Mouse (Mus musculus) adrenal gland, postnatal 10 days (tissue): Measurements from ENCODE around the gene Smg9. TPM values are rescaled to one million over a fixed set of nuclear protein-coding genes. Genes with fewer than 3 reads are reported as not detected.
A peak's percentile ranks its signal among the peaks of the same experiment; 100 is the strongest.

Source experiments
- DNase-seq: peaks from one replicate; pipeline ENCODE4 v3.0.0; 2021; ENCODE audit warnings: mixed read lengths
- total RNA-seq, 2 experiments: library from RNA; stranded (reverse); gene quantifications; 2 replicates each; pipeline ENCODE4 v1.2.3; 2021

Smg9 gene
- total RNA-seq, 2 experiments from 2014 or later, result 19.5 to 24.1 TPM

DNA sequence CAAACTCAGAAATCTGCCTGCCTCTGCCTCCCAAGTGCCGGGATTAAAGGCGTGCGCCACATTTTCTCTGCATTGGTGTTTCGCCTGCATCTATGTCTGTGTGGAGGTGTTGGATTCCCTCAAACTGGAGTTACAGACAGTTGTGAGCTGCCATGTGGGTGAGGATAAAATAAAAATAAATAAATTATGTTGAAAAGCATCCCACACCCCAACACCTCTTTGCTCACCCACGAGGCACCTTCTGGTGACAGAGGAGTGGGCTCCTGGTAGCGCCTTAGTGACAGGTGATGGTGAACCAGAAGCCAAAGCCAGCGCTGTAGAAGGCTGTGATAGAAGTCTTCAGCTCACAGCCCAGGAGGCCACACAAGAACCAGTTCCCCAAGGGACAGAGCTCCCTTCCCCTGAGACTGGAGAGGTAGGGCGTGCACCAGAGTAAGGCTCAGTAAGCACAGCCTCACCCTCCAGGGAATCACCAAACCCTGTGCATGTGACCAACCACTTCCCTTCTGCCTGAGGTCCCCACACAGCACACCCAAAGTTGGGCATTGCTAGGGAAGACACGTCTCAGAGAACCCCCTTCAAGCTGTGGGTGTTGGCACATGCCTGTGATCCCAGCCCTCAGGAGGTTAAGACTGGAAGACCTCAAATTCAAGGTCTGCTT, 46.0 kb downstream of the Smg9 start:
- DNase-seq, result no peak

DNA sequence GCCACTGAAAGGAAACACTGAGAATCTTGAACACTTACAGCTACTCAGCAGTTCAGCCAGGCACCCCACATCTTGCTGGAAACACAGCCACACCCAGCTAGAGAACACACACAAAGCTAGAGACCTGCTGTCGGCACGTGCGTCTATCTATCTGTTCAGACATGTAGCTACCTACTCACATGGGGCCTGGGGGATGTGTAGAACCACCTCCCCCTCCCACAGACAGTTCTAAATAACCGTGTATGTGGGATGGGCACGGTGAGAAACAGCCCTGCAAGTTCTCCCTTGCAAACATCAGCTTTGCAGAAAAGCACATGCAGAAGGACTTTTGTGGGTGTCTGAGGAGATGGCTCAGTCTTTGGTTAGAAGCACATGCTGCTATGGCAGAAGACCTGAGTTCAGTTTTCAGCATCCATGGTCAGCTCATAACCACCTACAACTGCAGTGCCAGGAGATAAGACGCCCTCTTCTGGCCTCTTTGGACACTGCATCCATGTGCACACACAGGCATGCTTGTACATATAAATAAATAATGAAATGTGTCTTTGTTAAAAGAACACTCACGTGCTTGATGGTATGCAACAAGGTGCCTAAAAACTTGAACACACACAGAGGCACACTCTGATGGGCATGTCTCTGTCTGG, 47.4 kb downstream of the Smg9 start:
- no peak for DNase-seq

DNA sequence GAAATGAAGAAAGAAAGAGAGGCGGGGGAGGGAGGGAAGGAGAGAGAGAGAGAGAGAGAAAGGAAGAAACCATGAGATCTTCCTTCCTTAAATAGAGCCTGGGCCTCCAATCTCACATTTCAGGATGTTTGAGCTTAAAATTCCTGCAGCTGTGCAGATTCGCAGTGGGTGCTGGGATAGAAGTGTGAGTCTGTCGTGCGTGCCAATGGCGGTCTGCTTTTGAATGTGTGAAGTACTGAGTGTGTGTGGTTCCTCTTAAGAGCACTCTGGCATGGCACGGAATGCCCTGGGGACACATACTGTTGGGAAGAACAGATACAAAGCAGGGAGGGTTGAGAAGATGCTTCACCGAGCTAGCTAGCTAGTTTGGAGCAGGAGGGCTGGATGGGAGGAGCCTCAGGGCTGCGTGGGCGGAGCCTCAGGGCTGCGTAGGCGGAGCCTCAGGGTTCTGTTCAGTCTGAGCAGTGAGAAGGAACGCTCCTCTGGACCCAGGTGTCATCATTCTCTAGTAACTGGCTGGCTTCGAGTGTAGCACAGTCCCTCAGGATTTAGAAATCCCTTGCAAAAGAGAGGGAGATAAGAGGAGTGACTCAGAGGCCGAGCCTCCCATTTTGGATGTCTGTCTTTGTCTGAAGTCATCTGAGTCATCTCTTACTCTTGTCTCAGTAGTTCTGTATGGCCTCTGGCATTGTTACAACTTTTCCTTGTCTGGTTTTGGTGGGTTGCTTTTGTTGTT, 49.5 kb downstream of the Smg9 start:
- DNase-seq, result peak; percentile 53

DNA sequence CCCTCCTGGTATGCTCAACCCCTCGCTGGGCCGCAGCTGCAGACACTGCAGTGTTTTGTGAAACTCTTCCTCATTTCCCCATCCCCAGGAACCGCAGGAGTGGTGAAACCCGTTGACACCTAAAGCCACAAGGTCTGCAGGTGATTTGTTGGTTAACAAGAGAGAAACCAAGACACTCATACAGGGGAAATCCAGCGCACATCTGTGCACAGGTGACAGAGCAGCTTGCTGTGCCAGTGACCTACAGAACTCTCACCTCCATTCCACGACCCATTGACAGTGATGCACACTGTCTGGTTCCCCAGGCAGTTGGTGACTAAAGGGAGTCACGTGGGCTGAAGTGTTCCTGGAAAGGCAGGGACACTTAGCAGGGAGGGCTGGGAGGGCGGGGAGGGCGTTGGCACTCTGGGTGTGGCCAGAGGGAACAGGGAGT, 51.2 kb downstream of the Smg9 start:
- no peak for DNase-seq

DNA sequence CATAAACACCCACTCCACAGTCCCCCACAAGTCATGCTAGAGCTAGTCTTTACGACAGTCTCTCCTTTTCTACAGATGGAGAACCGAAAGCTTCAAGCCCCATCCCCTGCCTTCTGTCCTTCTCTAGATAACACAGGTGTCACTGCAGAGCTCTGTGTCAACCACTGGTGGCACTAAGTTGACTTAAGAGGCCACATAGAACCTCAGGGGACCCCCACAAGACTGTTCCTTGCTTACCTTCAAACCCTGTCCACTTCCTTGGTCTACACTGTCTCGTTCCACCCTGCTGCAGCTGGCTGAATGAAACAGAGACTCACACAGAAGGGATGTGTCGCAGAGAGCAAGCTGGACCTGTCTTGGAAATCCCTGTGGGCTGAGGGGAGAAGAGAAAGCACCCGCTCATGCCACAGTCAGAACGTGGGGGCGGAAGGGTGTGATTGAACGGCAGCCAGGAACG, 52.5 kb downstream of the Smg9 start, which contains the start of gene Irgc1:
Gene Irgc1 (minus strand): TSS at position 443 of the 457 bp plus-strand sequence.
- no peak for DNase-seq

DNA sequence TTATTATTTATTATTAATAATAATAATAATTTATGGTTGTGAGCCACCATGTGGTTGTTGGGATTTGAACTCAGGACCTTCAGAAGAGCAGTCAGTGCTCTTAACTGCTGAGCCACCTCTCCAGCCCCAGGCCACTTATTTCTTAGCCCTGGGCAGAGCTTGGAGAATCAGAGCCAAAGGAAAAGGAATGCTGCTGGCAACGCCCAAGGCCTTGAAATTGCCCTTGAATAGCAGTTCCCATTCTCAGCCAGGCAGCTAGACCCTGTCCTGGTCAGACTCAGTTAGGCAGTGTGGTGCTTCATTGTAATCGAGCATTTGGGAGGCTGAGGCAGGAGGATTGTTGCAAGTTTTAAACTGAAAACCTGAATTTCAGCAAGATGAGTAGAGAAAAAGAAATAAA, 54.8 kb downstream of the Smg9 start:
- DNase-seq, result peak; percentile 20

DNA sequence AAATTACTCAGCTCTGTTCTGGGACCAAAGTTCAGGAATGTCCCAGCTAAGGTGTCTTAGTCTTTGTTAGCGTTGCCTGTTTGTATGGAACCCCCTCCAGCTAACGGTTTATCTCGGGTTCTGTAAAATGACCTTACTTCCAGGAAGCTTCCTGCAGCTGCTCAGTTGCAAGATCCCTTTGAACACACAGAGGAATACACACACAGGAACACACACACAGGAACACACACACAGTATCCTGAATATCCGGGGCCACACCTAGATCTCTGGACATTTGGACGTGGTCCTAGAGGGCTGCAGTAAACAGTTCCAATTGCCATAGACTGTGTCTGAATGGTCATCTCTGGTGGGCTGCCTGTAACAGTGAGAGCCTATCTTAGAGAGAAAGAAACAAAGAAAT, 56.3 kb downstream of the Smg9 start:
- no peak for DNase-seq

DNA sequence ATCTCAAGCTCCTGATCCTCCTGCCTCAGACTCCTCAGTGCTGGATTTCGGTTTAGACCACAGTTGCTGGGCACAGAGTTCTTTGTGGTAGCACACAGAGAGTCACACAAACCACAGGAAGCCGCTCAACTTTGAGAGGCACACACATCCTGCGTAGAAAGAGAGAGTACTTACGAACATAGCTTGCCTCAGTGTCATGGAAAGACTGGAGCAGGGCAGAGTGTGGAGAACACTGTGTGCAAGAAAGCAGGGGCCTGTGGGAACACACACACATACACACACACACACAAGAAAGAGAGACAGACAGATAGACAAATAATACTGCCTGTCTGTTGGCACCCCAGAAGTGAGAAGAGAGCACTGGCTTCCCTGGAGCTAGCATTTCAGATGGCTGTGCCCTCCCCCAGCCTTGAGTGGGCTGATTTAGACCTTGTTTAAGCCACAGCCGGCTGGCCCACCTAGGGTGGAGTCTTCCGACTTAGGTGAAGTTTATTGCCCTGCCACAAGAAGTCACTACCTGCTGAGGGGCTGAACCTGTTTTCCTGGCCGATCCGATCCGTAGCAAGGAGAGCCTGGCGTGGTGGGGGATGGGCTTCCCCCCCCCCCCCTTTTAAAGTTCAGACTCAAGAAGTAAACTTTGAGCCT, 58.4 kb downstream of the Smg9 start:
- no peak for DNase-seq

DNA sequence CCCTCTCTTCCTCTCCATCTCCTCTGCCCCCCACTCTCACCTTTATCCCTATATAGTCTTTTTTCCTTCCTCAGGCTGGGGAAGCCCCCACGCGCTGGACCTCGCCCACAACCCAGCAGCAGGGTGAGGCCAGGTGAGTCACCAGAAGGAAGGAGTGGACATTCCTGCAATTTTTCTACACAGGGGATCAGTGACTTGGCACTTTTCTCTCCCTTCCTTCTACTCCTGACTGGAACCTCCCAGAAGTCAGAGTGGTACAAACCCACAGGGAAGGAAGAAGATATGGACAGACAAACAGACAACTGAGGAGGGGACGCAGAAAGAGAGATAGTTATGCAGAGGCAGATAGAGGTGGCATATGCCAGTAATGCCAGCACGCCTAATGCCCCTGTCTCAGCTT, 60.0 kb downstream of the Smg9 start:
- no peak for DNase-seq

DNA sequence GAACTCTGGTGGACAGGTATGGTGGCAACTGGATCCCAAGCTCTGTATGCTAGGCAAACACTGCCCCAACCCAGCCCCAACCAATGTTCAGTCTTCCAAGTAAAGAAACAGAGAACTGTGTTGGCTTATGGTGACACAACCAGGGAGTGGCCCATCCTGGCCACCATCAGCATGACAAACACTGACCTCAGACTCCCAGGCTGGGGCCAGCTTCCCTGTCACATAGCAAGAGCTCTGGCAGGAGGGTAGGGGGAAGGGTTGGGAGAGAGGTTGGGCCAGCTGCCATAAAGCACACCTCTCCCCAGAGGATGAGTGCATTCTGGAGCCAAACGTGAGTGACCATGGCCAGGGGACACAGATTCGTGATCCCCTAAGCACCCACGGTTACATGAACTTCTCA, 60.4 kb downstream of the Smg9 start:
- DNase-seq, result peak; percentile 32

DNA sequence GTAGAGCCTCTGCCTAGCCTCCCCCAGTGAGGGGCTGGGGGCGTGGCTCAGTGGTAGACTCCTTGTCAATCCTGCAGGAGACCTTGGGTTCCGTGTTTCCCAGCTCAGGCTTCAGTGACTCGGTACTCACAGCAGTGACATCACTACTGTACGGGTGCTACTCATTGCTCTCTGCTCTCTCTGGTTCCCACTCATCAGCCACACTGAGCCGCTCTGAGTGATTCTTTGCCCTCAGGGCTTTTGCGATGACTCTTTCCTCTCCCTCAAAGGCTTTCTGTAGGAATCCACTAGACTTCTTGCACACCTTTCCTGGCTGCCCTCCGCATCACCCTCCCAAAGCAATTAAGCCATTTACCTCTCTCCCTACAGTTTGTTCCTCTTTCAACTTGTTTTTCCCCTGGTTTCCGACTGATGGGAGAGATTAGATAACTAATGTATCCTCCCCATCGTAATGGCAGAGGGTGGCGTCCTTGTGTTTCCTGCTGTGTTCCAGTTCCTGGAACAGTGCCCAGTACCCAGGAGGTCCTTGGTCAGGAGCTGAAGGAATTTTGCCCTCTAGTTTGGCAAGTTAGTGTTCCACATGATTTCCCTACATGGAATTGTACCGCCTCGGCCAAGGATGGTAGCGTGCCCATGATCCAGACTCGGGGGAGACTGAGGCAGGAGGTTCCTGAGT, 62.1 kb downstream of the Smg9 start:
- DNase-seq, result peak; percentile 71

DNA sequence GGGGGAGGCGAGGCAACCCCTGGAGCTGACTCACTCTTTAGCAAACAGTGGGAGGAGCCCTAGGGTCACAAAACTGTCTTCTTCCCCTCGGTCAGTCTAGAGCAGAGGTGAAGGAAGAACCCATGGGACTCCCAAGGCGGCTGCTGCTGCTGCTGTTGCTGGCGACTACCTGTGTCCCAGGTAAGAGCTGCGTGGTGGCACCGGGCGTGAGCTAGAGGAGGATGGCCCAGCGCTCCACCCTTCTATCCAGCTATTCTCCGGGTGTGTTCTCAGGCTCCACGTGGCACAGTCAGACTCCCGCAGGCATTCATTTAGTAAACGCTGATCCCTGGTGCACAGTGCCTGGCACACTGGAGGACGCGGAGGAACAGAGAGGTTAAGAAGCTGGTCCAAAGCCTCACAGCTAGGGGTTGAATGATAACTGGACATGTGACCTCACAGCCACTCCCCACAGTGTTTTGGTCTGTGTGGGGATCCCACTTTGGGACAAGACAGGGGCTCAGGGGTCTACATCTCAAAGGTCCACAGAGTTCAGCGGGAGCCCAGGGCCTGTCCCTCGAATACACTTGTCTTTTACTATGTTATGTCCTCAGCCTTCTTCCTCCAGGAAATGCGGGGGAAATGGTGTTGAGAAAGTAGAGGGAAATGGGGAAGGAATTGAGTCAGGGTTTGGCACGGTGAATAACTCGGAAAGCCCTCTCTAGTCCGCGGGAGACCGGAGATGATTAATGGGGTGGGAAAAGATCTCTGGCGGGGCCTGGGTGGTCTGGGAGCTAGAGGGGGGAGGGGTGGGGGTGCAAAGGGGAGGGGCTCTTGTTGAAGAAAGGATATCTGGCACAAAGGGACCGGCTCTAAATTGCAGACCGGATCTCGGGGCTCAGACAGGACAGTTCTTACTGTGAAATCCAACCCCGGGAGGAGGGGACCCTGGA, 63.2 kb downstream of the Smg9 start, which contains the start of gene Plaur:
Gene Plaur (plus strand): TSS at position 97 of the 932 bp plus-strand sequence.
- DNase-seq, result peak; percentile 42

DNA sequence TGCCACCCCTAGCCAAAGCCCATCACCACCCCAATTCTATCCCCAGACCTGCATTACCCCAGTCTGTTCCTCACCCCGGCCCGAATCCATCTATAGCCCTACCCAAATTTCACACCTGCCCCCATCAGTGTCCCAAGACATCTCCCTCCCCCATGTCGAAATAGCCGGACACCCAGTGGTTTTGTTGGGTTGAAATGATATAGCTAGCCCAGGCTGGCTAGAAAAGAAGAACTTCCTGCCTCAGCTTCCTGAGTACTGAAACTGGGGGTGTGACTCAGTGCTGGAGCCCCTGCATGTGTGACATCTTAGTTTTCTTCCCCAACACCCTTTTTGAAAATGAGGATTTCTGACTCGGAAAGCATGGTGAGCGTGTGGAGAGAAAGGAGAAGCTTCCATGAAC, 67.4 kb downstream of the Smg9 start:
- no peak for DNase-seq

DNA sequence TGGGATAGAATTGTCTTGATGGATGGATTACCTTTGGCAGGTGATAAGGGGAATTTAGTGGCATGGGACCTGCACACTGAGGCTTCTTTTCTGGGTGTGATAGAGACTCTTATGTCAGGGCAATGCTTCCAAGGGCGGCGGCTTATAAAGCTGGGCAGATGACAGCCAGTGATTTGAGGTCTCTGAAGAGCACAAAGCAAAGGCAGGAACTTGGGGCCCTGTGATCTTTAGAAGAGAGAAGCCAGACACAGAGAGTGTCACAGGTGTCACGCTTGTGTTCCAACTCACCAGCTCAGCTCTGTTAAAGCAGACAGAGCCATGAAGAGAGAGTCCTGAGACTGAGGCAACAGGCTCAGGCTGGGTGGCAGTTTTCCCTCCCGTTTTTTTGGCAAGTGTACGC, 68.5 kb downstream of the Smg9 start:
- no peak for DNase-seq

DNA sequence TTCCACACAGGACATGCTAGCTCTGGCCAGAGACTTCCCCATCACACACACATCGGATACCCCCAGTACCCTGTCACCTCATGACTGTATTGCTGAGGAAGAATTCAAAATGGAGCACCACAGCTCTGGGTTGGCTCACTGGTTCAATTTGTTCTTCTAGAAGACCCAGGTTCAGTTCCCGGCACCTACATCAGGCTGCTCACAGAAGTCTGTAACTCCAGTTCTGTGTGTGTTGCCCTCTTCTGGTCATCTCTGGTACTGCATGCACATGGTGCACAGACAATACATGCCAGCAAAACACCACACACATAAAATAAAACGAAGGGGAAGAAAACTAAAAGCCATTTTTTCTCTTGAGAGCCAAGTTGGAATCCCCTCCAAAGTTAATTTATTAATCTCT, 69.7 kb downstream of the Smg9 start:
- DNase-seq, result no peak

DNA sequence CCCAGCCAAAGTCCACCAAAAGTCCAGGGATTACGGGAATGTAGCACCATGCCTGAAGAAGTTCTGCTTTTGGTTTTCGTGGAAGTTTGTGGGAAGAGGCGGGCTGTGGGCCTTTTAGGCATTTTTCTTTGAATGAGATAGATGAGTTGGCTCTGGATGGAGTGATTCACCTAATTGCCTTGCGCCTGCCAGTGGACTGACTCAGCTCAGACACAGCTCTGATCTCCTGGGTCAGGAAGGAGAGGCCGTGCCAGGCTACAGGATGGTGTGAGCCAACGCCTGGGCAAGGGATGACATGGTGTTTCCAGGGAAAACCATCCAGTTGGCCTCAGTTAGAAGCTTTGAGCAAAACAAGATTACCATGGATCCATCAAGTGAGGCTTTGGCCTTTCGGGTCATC, 70.9 kb downstream of the Smg9 start:
- peak; percentile 71 for DNase-seq
